Mouse (Mus musculus) frontal cortex, postnatal 10 days (tissue): ENCODE measurements around the gene Rpl10.

Source experiments
- DNase-seq, 2 experiments: peaks; one replicate each; pipeline ENCODE4 v3.0.0; 2022; ENCODE audit warnings: low spot score in 2 of 2, mixed read lengths in 1 of 2

The Rpl10 gene

GRCm38 (mm10) chrX:74281041-74281731 is 10.6 kb downstream of the Rpl10 start:
- DNase-seq: no peak

- DNase-seq: peak; percentile 35 to 42
Measured at GRCm38 (mm10) chrX:74281732-74282394, 11.3 kb downstream of the Rpl10 start, which contains the start of the genes Taz and Dnase1l1. Taz (plus strand) TSS chrX:74281912. Dnase1l1 (minus strand) TSS chrX:74282337.

- DNase-seq: peak; percentile 78 to 85
Measured at GRCm38 (mm10) chrX:74282395-74283091, 11.9 kb downstream of the Rpl10 start.

GRCm38 (mm10) chrX:74283092-74283437 is 12.5 kb downstream of the Rpl10 start:
- no peak for DNase-seq

GRCm38 (mm10) chrX:74293431-74293830 is 22.8 kb downstream of the Rpl10 start:
- no peak for DNase-seq

- peak; percentile 91 to 95 for DNase-seq
Measured at GRCm38 (mm10) chrX:74296538-74297448, 26.2 kb downstream of the Rpl10 start, which contains the start of gene Atp6ap1. Atp6ap1 (plus strand) TSS chrX:74297097.

GRCm38 (mm10) chrX:74298348-74298747 is 27.7 kb downstream of the Rpl10 start:
- no peak for DNase-seq

- DNase-seq: no peak
Measured at GRCm38 (mm10) chrX:74299721-74300120, 29.1 kb downstream of the Rpl10 start.

GRCm38 (mm10) chrX:74304867-74305700 is 34.5 kb downstream of the Rpl10 start, which contains the start of gene Gdi1:
Gdi1 (plus strand) TSS chrX:74304998.
- peak; percentile 53 to 68 for DNase-seq

GRCm38 (mm10) chrX:74312540-74313464 is 42.2 kb downstream of the Rpl10 start, which contains the start of gene Fam50a:
Fam50a (plus strand) TSS chrX:74313033.
- DNase-seq: peak; percentile 83 to 86
